Mouse (Mus musculus): ENCODE measurements around the gene Sox11. TPM values are rescaled to one million over a fixed set of nuclear protein-coding genes. Genes with fewer than 3 reads are reported as not detected.

Gene Sox11
- polyA plus RNA-seq, 1 experiment from 2014 or later, result 246 TPM

DNA sequence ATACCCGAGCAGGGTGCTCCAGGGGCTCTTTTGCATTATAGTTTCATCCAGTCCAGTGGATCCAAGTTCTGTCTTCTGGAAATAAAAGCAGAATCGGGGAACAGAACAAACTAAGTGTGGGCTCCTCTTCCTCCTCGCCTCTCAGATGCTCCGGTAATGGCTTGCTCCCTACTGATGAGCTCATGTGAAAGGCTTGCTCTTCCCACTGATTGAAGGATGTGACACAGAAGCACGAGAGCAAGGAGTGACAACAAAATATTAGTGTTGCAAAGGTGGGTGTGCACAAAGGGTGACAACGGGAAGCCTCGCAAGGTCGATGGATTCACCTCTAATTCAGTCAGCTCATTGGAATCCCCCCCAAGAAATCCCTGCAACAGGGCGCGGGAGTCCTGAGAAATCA is 48.6 kb downstream of the Sox11 start:
- peaks cover 27% of the 10 kb centered on the region for H3K4me1 ChIP-seq
- no peak overlapping the region for H3K4me3 ChIP-seq
- no peak overlapping the region for H3K4me2 ChIP-seq (replicated peaks)
- WGBS, result 58% methylated on average over 10 of the region's 10 CpGs
- no peak overlapping the region; the same call in 1 of the 2 replicates for H3K27ac ChIP-seq
- H3K36me3 ChIP-seq, result no peaks in the 10 kb centered on the region
- no peak overlapping the region for H3K9ac ChIP-seq
- H3K9me3 ChIP-seq, result no peaks in the 10 kb centered on the region
- no peak for ATAC-seq (ENCODE audit: insufficient number of reproducible peaks, insufficient read depth, low FRiP score, low TSS enrichment)
- H3K27me3 ChIP-seq, result no peaks in the 10 kb centered on the region

DNA sequence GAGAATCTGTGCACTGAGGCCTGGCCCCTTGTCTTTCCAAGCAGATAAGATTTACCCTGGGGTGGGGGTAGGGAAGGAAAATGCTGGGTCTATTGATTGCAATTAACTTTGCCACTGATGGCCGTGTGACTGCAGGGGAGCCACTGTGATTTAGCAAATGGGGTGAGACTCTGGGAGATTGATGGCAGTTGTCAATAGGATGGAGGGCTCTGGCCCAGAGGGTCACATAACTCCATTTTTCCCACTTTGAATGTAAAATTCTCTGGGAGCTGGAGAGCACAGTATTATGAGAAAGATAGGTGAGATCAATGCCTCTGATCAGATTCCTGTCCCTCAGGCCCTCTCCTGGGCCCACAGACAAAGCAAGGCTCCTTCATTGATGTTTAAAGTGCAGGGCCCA is 49.2 kb downstream of the Sox11 start:
- Histone ChIP-seq H3K4me1 (peaks cover 27% of the 10 kb centered on the region), H3K27me3 (no peaks in the 10 kb centered on the region), H3K36me3 (no peaks in the 10 kb centered on the region), H3K9me3 (no peaks in the 10 kb centered on the region), H3K9ac (no peak overlapping the region), H3K4me2 (replicated peaks) (no peak overlapping the region), H3K27ac (no peak overlapping the region; the same call in 1 of the 2 replicates), H3K4me3 (no peak overlapping the region)
- ATAC-seq (ENCODE audit: insufficient number of reproducible peaks, insufficient read depth, low FRiP score, low TSS enrichment), result no peak
- 44% methylated on average over 1 of the region's 1 CpGs for WGBS
